Mouse (Mus musculus): ENCODE data around the gene Tatdn2.

GRCm38 (mm10) chr6:113721061-113721460 is 24.2 kb downstream of the Tatdn2 start:
- TF ChIP-seq CTCF (IDR thresholded peaks at IDR 0.05; ENCODE audit: extremely low read depth, insufficient read depth, insufficient read length, insufficient replicate concordance) (no peak), POLR2A (IDR thresholded peaks at IDR 0.05; ENCODE audit: low read depth, low read length) (no peak)
